Mouse (Mus musculus): ENCODE data around the gene Enho.
"Not testable (repeated sequence)": the region's sequence is repeated elsewhere in the genome, so short reads cannot be mapped to it uniquely, and the experiment has no call there.

Gene Enho

DNA sequence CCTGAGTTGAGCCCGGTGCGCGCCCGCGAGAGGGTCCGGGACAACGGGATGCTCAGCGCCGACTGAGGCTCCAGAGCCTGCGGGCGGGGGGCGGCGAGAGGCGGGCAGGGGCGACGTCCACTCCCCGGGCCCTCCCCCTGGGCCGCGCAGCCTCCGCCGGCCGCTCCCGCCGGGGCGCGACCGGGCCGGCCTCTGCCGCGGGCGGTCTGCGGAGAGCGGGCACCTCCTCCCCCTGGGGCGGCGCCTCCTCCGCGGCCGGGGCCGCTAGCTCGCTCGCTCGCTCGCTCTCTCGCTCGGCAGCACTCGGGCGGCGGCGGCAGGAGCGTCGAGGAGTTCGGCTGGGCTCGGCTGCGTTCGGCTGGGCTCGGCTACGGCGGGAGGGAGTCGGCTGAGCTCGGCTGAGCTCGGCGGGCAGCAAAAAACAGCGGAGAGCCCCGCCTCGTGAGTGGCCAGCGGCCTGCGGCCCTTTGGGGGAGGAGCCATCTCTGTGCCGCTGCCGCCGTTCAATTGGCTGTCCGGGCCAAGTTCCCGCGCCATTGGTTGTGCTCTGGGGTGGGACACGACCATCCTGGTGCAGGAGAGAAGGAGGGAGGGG lies at the start of gene Enho:
Gene Enho (minus strand): TSS at position 412 of the 595 bp plus-strand sequence.
- peak; percentile 99 for DNase-seq

- peak in 1 of 2 experiments; percentile 56 for DNase-seq
Measured at GRCm38 (mm10) chr4:41688562-41688961, 48.4 kb upstream of the Enho start.

DNA sequence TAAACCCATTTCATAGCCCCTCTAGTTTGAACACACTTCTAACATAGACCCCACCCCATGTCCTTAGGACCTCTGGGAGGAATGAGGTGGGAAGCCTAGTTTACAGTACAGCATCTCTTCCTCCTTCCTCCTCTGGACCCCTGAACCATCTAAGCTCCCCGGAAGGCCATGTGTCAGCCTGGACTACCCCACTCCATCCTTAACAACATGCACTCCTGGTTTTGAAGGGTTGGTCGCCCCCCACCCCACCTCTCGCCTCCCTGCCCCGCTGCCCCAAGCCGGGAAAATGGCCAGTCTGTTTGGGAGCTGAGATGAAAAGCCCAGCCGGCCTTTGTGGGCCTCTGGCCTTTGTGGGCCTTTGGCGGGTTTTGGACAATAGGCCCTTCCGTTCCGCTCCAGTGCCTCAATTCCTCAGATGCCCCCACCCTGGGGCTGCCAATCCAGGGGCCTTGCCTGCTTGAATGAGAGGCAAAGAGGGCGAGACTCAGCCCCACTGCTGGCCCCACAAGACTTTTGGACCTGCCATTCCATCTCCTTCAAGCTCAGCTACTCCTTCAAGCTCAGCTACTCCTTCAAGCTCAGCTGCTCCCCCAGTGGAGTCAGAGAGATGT lies 45.9 kb upstream of the Enho start:
- DNase-seq = not testable (repeated sequence)

DNA sequence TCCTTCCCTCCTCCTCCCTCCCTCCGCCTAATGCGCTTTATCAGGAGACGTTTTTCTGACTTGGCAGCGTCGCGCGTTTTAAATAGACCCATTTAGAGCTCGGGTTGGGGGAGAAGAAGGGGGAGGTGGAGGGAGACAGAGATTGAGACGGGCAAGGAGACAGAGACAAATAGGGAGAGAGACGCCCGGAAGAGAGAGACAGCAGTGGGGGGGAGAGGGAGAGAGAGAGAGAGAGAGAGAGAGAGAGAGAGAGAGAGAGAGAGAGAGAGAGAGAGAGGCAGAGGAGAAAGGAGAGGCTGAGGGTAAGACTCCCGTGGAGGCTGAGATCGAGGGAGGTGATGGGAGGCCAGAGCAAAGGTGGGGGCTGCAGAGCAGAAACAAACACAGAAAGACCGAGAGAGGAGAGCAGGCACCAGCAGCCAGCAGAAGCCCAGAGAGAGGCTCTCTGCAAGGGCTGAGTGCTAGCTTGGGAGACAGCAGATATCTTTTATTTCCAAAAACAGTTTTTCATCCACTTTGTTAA lies 44.9 kb upstream of the Enho start:
- DNase-seq = not testable (repeated sequence)

DNA sequence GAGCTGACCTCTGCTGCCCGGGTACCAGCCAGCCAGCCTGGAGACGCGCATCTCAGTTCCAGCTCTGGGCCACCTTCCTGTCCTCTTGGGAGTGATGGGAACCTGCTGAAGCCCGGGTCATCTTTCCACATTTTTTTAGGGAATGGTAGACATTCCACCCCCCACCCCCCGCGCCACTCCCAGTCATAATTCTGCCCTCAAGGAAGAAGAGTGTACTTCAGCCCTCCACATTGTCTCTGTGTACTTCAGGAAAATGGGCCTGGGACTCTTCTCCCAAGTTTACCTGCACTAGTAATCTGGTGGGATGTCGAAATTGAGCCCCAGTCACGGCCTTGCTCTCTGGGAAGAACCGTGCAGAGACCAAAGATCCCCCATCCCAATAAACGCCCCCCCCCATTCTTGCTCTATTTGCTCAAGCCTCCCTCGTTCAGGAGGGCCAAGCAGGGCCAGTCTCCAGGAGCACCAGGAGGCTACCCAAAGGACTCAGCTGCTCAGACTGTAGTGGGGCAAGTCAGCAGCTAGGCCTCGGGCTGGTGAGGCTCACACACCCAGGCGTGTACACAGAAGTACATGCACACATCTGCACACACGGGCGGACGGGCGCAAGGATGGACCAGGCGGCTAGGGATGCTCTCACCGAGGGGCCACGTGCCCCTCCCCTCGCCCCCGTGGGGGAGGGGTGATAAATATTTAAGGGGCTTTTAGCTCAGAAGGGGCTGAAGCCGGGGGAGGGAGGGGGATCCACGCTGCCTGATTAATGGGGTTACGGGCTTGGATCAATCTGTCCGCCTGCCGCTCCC lies 44.2 kb upstream of the Enho start:
- DNase-seq = not testable (repeated sequence)

GRCm38 (mm10) chr4:41683303-41683702 lies 43.2 kb upstream of the Enho start:
- DNase-seq = not testable (repeated sequence)

GRCm38 (mm10) chr4:41682789-41683188 lies 42.7 kb upstream of the Enho start:
- DNase-seq = no peak

DNA sequence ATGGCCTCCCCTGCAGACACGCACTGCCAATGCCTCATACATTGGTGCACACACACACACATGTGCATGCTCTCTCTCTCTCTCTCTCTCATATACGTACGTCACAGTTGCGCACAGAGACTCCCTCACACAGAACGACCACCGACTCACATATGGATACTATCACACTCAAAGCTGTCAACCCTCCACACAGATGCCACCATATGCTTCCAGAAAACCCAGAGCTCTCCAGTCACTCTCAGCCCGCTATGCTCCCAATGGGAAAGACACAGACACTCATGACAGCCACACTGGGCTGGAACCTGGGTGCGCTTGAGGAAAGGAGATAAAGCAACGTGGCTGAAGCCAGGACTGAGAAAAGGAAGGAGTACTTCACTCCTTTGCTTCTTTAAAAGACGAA lies 41.8 kb upstream of the Enho start:
- DNase-seq = no peak

GRCm38 (mm10) chr4:41681176-41681575 lies 41.1 kb upstream of the Enho start:
- DNase-seq = no peak

GRCm38 (mm10) chr4:41679291-41679690 lies 39.2 kb upstream of the Enho start:
- no peak for DNase-seq

- no peak for DNase-seq
Measured at GRCm38 (mm10) chr4:41678863-41679262, 38.7 kb upstream of the Enho start.

- DNase-seq = peak; percentile 83 to 87
Measured at GRCm38 (mm10) chr4:41677006-41677629, 37.0 kb upstream of the Enho start.

GRCm38 (mm10) chr4:41676248-41677005 lies 36.3 kb upstream of the Enho start:
- DNase-seq = peak; percentile 72 to 75

DNA sequence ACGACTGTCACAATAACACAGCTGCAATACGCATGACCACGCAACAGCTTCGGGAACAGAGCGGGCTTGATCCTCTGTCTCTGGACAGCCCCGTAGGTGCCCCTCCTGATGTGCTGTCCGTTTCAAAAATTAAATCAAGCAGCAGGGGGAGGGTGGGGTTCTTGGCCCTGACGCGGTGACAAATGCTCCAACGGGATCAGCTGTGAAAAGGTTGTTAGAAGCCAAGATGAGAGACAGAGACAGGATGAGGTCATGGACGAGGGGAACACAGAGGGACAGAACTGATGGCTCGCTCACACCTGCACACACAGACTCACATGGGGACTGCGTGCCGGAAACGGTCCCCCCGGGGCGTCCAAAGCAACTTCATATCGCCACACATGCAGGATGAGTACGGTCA lies 33.1 kb upstream of the Enho start:
- DNase-seq = no peak

GRCm38 (mm10) chr4:41672522-41672963 lies 32.4 kb upstream of the Enho start:
- DNase-seq = peak in 1 of 2 experiments; percentile 54

DNA sequence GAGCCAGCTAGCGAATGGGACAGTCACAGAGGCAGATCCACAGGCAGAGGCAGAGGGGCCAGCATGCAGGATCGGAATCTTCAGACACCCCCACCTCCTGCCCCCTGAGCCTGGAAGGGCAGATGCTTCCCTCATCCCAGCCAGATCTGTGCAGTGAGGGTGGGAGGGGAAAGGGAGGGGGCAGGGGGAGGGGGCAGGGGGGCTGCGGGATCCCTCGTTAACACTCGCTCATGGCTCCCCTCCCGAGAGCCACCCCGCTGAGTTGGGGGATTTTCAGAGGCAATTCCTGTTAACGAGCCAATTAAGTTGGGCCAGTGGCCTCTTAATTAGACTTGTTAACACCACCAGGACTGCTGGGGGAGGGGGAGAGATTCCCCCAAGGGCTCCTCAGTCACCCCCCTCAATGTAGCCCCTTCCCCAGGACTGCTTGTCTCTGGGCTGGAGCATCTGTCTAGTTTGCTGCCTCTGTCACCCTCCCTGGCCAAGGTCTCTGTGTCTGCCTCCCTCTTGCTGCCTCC lies 31.9 kb upstream of the Enho start:
- DNase-seq = no peak

- DNase-seq = no peak
Measured at GRCm38 (mm10) chr4:41671500-41671899, 31.4 kb upstream of the Enho start.

DNA sequence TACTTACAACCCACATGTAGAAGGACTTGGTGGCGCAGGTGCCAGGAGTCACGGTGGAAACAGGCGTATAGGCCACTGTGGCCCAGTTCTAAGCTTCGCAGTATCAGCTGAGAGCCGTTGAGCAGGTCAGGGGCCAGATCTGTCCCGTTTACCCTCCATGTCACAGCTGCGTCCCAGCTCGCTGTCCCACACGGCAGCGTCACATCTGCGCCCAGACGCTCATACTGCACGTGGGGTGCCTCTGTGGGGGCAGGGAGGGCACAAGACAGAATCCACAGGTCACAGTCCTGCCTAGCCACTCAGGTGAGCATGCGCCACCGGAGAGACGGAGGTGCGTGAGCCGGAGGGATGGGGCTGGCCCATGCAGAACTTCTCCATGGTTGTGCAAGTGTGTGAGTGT lies 30.7 kb upstream of the Enho start:
- no peak for DNase-seq

DNA sequence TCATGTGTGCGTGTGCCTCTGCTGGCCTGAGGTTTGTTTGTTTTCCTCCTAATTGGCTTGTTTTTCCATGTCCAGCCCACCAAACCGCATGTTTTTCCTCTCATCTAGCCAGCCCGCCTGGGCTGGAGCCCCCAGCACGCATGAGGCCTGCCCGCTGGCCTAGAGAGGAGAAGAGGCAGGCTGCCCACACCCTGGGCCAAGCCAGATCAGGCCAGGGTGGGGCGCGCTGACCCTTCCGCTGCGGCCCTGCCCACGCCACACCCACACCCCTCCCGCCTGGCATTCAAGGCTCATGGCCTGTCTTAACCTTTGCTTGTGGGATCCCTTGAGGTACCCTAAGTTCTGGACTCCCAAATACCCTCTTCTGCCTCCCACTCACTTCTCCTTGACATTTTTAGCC lies 26.5 kb upstream of the Enho start:
- DNase-seq = no peak

DNA sequence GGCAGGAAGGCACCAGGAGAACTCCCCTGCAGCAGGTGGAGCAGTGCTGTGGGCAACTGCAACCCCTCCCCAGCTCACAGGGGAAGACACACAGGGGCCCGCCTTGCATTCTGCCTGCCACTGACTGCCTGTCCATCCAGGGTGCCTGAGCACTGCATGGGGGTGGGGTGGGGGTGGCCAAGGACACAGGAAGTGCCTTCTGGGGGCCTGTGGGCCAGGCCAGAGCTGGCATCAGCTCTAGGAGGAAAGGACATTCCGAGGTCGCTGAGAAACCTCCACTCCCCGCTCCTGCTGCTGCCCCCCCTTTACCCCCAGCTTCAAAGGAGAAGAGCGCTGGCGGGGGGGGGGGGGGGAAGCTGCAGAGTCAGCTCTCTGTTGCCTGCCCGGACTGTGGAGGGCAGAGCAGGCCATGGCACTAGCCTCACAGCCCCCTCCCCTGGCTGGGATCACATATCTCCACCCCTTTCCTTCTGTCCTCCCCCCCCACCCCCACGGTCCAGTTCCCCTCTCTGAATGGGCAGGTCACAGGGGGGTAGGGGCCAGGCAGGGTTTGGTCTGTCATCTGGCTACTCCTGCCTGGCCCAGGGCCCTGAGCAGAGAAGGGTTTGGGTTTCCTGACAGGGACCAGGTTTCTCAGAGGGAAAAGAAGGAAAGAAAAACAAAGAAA lies 25.0 kb upstream of the Enho start:
- no peak for DNase-seq

GRCm38 (mm10) chr4:41664533-41664932 lies 24.4 kb upstream of the Enho start:
- DNase-seq = no peak

DNA sequence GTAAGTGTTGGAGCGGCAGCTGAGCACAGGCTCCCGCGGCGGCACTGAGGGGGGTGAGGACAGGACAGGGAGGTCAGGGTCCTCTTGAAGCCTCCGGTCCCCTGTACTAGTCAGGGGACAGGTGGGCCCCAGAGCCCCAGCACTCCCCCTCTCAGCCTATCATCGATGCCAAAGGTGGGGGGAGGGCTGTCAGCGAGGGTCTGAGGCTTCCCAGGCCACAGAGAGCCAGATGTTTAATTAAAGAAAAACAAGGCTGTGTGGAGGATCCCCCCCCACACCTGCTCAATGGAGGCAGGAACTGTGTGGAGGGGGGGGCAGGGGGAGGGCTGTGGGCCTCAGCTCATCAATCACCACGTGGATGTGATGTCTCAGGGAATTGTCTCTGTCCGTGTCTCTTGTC lies 23.5 kb upstream of the Enho start:
- DNase-seq = no peak

All from cerebellum, postnatal 14 days (tissue).